Mouse (Mus musculus) lung, postnatal 0 days (tissue): ENCODE measurements around the gene Keap1. TPM values are rescaled to one million over a fixed set of nuclear protein-coding genes. Genes with fewer than 3 reads are reported as not detected.
A peak's percentile ranks its signal among the peaks of the same experiment; 100 is the strongest.

Experiments
- ATAC-seq: fragments of 200-750 bp; cut with Nextera tagmentation; 2 replicates; pipeline ENCODE4 v1.8.0; 2017; ENCODE audit warnings: moderate library complexity
- DNase-seq: peaks from one replicate; pipeline ENCODE4 v3.0.0-alpha.2; 2016; ENCODE audit warnings: low spot score
- H3K27ac ChIP-seq: fragments of 300-500 bp; sonication (generic); 2 replicates; pipeline ENCODE4 v1.5.1; 2014; ENCODE audit warnings: antibody characterized with exemption, mild to moderate bottlenecking, low read length, mixed read lengths
- H3K27me3 ChIP-seq: fragments of 300-500 bp; sonication (generic); replicated peaks from 2 replicates; pipeline ENCODE4 v1.6.1; 2014; ENCODE audit warnings: low read length, mixed read lengths; ENCODE audit not compliant: insufficient read depth
- H3K36me3 ChIP-seq: fragments of 300-500 bp; sonication (generic); 2 replicates; pipeline ENCODE4 v1.6.1; 2014; ENCODE audit warnings: low read length, mixed read lengths; ENCODE audit not compliant: insufficient read depth
- H3K4me1 ChIP-seq: fragments of 300-500 bp; sonication (generic); 2 replicates; pipeline ENCODE4 v1.6.1; 2014; ENCODE audit warnings: antibody characterized with exemption, low read depth, low read length, mixed read lengths; ENCODE audit not compliant: insufficient read depth
- H3K4me2 ChIP-seq: fragments of 300-500 bp; sonication (generic); replicated peaks from 2 replicates; pipeline ENCODE4 v1.6.1; 2014; ENCODE audit warnings: low read depth, mild to moderate bottlenecking, low read length, moderate library complexity, mixed read lengths
- H3K4me3 ChIP-seq: fragments of 300-500 bp; sonication (generic); 2 replicates; pipeline ENCODE4 v1.5.1; 2014; ENCODE audit warnings: low read depth, low read length
- H3K9ac ChIP-seq: fragments of 300-500 bp; sonication (generic); replicated peaks from 2 replicates; pipeline ENCODE4 v1.6.1; 2014; ENCODE audit warnings: low read depth, mild to moderate bottlenecking
- H3K9me3 ChIP-seq: fragments of 300-500 bp; sonication (generic); 2 replicates; pipeline ENCODE4 v1.6.1; 2016; ENCODE audit warnings: low read length, mixed read lengths
- CTCF ChIP-seq: IDR thresholded peaks from 2 replicates; pipeline ENCODE4 v1.5.1; 2016; ENCODE audit warnings: antibody characterized with exemption, mild to moderate bottlenecking
- EP300 ChIP-seq: IDR thresholded peaks from 2 replicates; pipeline ENCODE4 v1.6.1; 2016; ENCODE audit warnings: antibody characterized with exemption, mild to moderate bottlenecking, control low read depth
- WGBS: fragments of 180-500 bp; shearing (Covaris S2); extraction: QIAGEN DNeasy Blood & Tissue Kit; methylation state at CpG from one replicate; pipeline ENCODE4 v1.1.7; 2014; 5-methylcytosine and 5-hydroxymethylcytosine counted together
- polyA plus RNA-seq: library from polyadenylated mRNA; unstranded; fragments of >200 nt; fragmentation: Nextera tagmentation; extraction: Ambion mirVana; gene quantifications from 2 replicates; pipeline ENCODE4 v1.2.1, GENCODE M21; 2015

Gene Keap1
- polyA plus RNA-seq, 1 experiment from 2014 or later: 44.7 TPM

DNA sequence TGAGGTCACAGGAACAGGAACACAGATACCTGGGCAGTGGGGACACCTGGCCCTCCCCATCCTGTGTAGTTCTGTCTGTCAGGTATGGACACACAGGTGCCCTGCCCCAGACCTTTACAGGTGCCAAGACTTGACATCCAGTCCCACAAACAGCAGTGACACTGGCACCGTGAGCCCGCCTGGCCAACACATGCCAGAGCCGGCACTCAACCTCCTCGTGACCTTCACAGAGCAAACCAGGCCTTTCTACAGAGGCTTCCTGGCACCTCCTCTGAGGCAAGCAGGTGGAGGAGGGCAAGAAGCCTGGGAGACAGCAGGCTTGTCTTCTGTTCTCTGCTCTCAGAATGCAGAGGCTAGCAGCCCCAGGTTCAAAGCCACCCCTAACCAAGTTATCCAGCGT lies 53.7 kb downstream of the Keap1 start:
- DNase-seq (no peak), ATAC-seq (no peak)
- H3K27me3 ChIP-seq: no peaks in the 10 kb centered on the region
- H3K9ac ChIP-seq: no peak overlapping the region
- H3K36me3 ChIP-seq: no peaks in the 10 kb centered on the region
- no peak overlapping the region for H3K4me3 ChIP-seq
- no peaks in the 10 kb centered on the region for H3K9me3 ChIP-seq
- TF ChIP-seq EP300 (no peak), CTCF (no peak)
- peaks cover 14% of the 10 kb centered on the region for H3K4me1 ChIP-seq
- WGBS: 65% methylated on average over 5 of the region's 5 CpGs
- no peak overlapping the region for H3K27ac ChIP-seq
- no peak overlapping the region for H3K4me2 ChIP-seq

DNA sequence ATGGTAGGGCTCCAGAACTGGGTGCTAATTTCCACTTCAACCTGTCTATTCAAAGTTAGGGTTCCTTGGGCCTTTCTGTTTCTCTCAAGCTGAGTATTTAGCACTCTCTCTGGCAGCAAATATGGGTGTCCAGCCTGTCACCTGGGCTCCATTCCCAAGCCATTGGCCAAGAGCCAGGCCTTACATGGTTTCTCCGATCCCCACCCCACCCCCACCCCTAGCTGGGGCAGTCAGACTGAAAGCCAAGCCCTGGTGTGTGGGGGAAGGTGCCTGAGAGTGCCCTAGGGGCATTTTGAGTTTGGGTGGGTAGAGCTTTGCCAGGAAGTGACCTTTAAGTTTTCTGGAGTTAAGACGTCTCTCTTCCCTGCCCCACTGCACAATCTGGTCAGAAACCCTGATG lies 54.4 kb downstream of the Keap1 start:
- ATAC-seq (no peak), DNase-seq (no peak)
- no peak overlapping the region for H3K27ac ChIP-seq
- H3K4me2 ChIP-seq: no peak overlapping the region
- no peaks in the 10 kb centered on the region for H3K27me3 ChIP-seq
- no peak overlapping the region for H3K4me3 ChIP-seq
- no peak overlapping the region for H3K9ac ChIP-seq
- H3K4me1 ChIP-seq: peaks cover 14% of the 10 kb centered on the region
- TF ChIP-seq CTCF (no peak), EP300 (no peak)
- H3K36me3 ChIP-seq: no peaks in the 10 kb centered on the region
- H3K9me3 ChIP-seq: no peaks in the 10 kb centered on the region
- 15% methylated on average over 2 of the region's 2 CpGs for WGBS

DNA sequence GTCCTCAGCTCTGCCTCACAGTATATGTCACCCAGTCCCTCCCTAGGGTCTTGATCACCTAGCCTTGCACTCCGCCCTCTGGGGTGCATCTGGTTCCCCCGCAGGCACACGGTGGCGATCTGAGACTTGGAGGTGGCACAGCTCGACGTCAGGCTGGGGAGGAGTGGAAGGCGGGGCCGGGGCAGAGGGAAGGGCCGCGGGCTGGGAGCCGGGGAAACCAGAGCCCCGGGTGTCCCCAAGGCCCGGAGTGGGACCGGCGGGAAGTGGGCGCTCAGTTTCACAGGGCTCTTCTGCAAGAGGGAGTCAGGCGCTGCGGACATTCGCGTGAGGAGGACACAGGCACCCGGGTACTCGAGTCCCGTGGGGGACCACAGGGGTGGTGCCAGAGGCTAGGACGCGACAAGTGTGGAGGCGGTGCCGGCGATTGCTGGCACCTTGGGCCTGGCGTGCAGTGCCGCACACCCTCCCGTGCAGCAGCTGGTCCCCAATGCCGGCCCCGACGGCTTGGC lies 55.2 kb downstream of the Keap1 start:
- H3K27ac ChIP-seq: no peak overlapping the region
- H3K36me3 ChIP-seq: no peaks in the 10 kb centered on the region
- 12% methylated on average over 32 of the region's 34 CpGs for WGBS
- peaks cover 14% of the 10 kb centered on the region for H3K4me1 ChIP-seq
- peak overlapping the region; percentile 71 for H3K4me2 ChIP-seq
- DNase-seq: peak; percentile 73
- no peaks in the 10 kb centered on the region for H3K9me3 ChIP-seq
- H3K27me3 ChIP-seq: no peaks in the 10 kb centered on the region
- H3K4me3 ChIP-seq: peak overlapping the region; percentile 44
- peak overlapping the region; percentile 36 for H3K9ac ChIP-seq
- TF ChIP-seq EP300 (no peak), CTCF (peak; percentile 38; the same call in 1 of the 2 replicates)
- peak; percentile 83 for ATAC-seq

DNA sequence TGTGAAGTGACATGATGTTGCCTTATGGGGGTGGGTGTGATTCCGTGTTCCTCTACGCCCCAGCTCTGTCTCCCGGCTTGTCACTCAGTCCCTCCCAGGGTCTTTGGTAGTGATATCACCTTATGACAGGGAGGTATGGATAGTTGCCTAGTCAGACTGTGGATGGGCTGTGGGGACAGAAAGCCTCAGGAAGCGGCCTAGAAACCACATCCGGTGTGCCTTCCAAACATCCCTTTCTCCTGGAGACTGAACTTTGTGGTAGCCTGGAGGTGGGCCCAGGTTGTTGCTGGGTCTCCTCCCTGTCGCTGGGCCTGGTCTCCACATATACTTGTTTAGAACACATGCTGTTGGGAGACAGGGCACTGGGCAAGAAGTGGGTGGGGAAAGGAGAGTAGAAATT lies 55.7 kb downstream of the Keap1 start:
- H3K27me3 ChIP-seq: no peaks in the 10 kb centered on the region
- TF ChIP-seq CTCF: no peak
- no peak for TF ChIP-seq EP300
- no peak overlapping the region for H3K4me3 ChIP-seq
- 77% methylated on average over 6 of the region's 6 CpGs for WGBS
- H3K4me2 ChIP-seq: peak overlapping the region; percentile 71
- H3K9ac ChIP-seq: no peak overlapping the region
- H3K9me3 ChIP-seq: no peaks in the 10 kb centered on the region
- H3K36me3 ChIP-seq: no peaks in the 10 kb centered on the region
- no peak overlapping the region for H3K27ac ChIP-seq
- DNase-seq (no peak), ATAC-seq (no peak)
- H3K4me1 ChIP-seq: peaks cover 14% of the 10 kb centered on the region

DNA sequence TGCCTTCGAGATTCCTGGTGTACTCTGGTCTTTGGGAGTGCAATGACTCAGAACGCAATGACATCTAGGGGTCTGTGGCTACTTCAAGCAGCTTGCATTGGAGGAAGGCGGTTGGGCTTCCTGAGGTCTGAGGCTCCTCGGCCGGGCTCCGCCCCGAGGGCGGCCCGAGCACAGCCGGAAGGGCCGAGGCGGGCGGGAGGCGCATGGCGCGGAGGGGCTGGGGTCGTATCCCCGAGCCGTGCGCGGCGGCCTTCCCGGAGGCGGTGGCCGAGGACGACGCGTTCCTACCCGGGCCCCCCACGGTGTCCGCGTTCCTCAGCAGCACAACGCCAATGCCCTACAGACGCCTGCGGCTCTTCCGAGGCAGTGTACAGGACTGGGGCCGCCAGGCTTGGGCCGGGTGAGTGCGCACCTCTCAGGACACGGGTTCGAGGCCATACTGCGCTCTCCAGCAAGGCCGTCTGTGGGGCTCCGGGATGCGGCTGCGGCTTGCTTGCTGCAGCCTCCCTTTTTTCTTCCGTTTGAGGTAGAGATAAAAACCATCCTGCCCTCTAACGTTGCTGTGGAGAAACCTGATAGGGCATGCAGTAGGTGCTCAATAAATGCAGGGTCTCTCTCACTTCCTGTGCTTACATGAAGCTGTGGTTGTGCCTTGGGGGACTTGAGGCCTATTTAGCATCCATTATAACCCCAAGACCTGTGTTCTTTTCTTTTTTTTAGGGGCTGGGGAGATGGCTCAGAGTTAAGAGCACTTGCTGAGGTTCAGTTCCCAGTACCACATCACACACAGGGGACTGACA lies 57.5 kb downstream of the Keap1 start:
- Histone ChIP-seq H3K4me2 (peak overlapping the region; percentile 72), H3K9me3 (no peaks in the 10 kb centered on the region), H3K27ac (no peak overlapping the region), H3K9ac (no peak overlapping the region; the same call in 1 of the 2 replicates), H3K27me3 (no peaks in the 10 kb centered on the region), H3K36me3 (no peaks in the 10 kb centered on the region), H3K4me1 (peaks cover 14% of the 10 kb centered on the region), H3K4me3 (peak overlapping the region; percentile 37)
- no peak for TF ChIP-seq CTCF
- WGBS: 5% methylated on average over 46 of the region's 48 CpGs
- peak; percentile 53 for DNase-seq
- peak; percentile 60 for ATAC-seq

DNA sequence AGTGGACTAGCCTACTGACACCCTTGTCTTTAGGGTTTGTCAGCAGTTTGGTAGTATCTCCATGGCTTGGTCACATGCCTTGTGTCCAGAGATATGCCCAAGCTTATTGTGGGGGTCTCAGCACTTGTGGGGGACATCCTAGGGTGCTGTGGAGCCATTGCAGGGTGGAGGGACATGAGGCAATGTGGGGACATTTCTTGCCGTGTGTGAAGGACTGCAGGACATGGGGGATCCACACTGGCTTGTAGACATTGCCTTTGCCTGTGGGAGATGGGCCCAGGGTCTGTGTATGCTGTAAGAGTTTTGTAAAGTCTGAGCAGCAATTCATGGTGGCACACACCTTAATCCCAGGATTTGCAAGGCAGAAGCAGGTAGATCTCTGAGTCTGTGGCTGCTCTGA lies 58.3 kb downstream of the Keap1 start:
- H3K4me2 ChIP-seq: peak overlapping the region; percentile 72; the same call in 1 of the 2 replicates
- no peaks in the 10 kb centered on the region for H3K9me3 ChIP-seq
- no peak overlapping the region for H3K9ac ChIP-seq
- no peak overlapping the region for H3K27ac ChIP-seq
- TF ChIP-seq CTCF: no peak
- no peak for TF ChIP-seq EP300
- ATAC-seq (no peak), DNase-seq (no peak)
- H3K4me1 ChIP-seq: peaks cover 14% of the 10 kb centered on the region
- H3K36me3 ChIP-seq: no peaks in the 10 kb centered on the region
- no peak overlapping the region for H3K4me3 ChIP-seq
- WGBS: 61% methylated on average over 1 of the region's 1 CpGs
- no peaks in the 10 kb centered on the region for H3K27me3 ChIP-seq
